Mouse (Mus musculus): ENCODE results near the gene Kcnip4.
A peak's percentile ranks its signal among the peaks of the same experiment; 100 is the strongest.

The Kcnip4 gene

GRCm38 (mm10) chr5:49368636-49369423 lies 155.9 kb downstream of the Kcnip4 start:
- ATAC-seq (ENCODE audit: insufficient number of reproducible peaks, low FRiP score, low TSS enrichment): no peak

- no peak for ATAC-seq (ENCODE audit: insufficient number of reproducible peaks, low FRiP score, low TSS enrichment)
Observed at GRCm38 (mm10) chr5:49356381-49356780, 168.3 kb downstream of the Kcnip4 start.

GRCm38 (mm10) chr5:49352061-49352460 lies 172.6 kb downstream of the Kcnip4 start:
- no peak for ATAC-seq (ENCODE audit: insufficient number of reproducible peaks, low FRiP score, low TSS enrichment)

- peak; percentile 74 for ATAC-seq (ENCODE audit: insufficient number of reproducible peaks, low FRiP score, low TSS enrichment)
Observed at GRCm38 (mm10) chr5:49350126-49350909, 174.4 kb downstream of the Kcnip4 start.

- ATAC-seq (ENCODE audit: insufficient number of reproducible peaks, low FRiP score, low TSS enrichment): no peak
Observed at GRCm38 (mm10) chr5:49349541-49349940, 175.2 kb downstream of the Kcnip4 start.

- ATAC-seq (ENCODE audit: insufficient number of reproducible peaks, low FRiP score, low TSS enrichment): no peak
Observed at GRCm38 (mm10) chr5:49348511-49348910, 176.2 kb downstream of the Kcnip4 start.

GRCm38 (mm10) chr5:49344606-49345005 lies 180.1 kb downstream of the Kcnip4 start:
- no peak for ATAC-seq (ENCODE audit: insufficient number of reproducible peaks, low FRiP score, low TSS enrichment)

GRCm38 (mm10) chr5:49337164-49337563 lies 187.5 kb downstream of the Kcnip4 start:
- no peak for ATAC-seq (ENCODE audit: insufficient number of reproducible peaks, low FRiP score, low TSS enrichment)

GRCm38 (mm10) chr5:49333063-49333462 lies 191.6 kb downstream of the Kcnip4 start:
- ATAC-seq (ENCODE audit: insufficient number of reproducible peaks, low FRiP score, low TSS enrichment): no peak

- ATAC-seq (ENCODE audit: insufficient number of reproducible peaks, low FRiP score, low TSS enrichment): no peak
Observed at GRCm38 (mm10) chr5:49329023-49329422, 195.7 kb downstream of the Kcnip4 start.

GRCm38 (mm10) chr5:49318661-49319060 lies 206.0 kb downstream of the Kcnip4 start:
- no peak for ATAC-seq (ENCODE audit: insufficient number of reproducible peaks, low FRiP score, low TSS enrichment)

GRCm38 (mm10) chr5:49317869-49318268 lies 206.8 kb downstream of the Kcnip4 start:
- ATAC-seq (ENCODE audit: insufficient number of reproducible peaks, low FRiP score, low TSS enrichment): no peak

- ATAC-seq (ENCODE audit: insufficient number of reproducible peaks, low FRiP score, low TSS enrichment): peak; percentile 68; the same call in 1 of the 2 replicates
Observed at GRCm38 (mm10) chr5:49306796-49307195, 217.9 kb downstream of the Kcnip4 start.

GRCm38 (mm10) chr5:49305321-49305720 lies 219.4 kb downstream of the Kcnip4 start:
- no peak for ATAC-seq (ENCODE audit: insufficient number of reproducible peaks, low FRiP score, low TSS enrichment)

- ATAC-seq (ENCODE audit: insufficient number of reproducible peaks, low FRiP score, low TSS enrichment): peak; percentile 70
Observed at GRCm38 (mm10) chr5:49298654-49299053, 226.1 kb downstream of the Kcnip4 start.

GRCm38 (mm10) chr5:49292421-49292820 lies 232.3 kb downstream of the Kcnip4 start:
- ATAC-seq (ENCODE audit: insufficient number of reproducible peaks, low FRiP score, low TSS enrichment): no peak

- ATAC-seq (ENCODE audit: insufficient number of reproducible peaks, low FRiP score, low TSS enrichment): peak; percentile 40; the same call in 1 of the 2 replicates
Observed at GRCm38 (mm10) chr5:49291801-49292200, 232.9 kb downstream of the Kcnip4 start.

GRCm38 (mm10) chr5:49285455-49286135 lies 239.1 kb downstream of the Kcnip4 start:
- ATAC-seq (ENCODE audit: insufficient number of reproducible peaks, low FRiP score, low TSS enrichment): no peak

GRCm38 (mm10) chr5:49284776-49285175 lies 239.9 kb downstream of the Kcnip4 start:
- no peak for ATAC-seq (ENCODE audit: insufficient number of reproducible peaks, low FRiP score, low TSS enrichment)

GRCm38 (mm10) chr5:49283403-49283802 lies 241.3 kb downstream of the Kcnip4 start:
- no peak for ATAC-seq (ENCODE audit: insufficient number of reproducible peaks, low FRiP score, low TSS enrichment)

GRCm38 (mm10) chr5:49271864-49272263 lies 252.8 kb downstream of the Kcnip4 start:
- ATAC-seq (ENCODE audit: insufficient number of reproducible peaks, low FRiP score, low TSS enrichment): no peak

All from cerebellum, adult (tissue).